Mouse (Mus musculus): ENCODE data around the gene Aoc2. TPM values are rescaled to one million over a fixed set of nuclear protein-coding genes. Genes with fewer than 3 reads are reported as not detected.
"Not testable (repeated sequence)": the region's sequence is repeated elsewhere in the genome, so short reads cannot be mapped to it uniquely, and the experiment has no call there.

The Aoc2 gene
- polyA plus RNA-seq, 1 experiment from 2014 or later: 1.0 TPM

DNA sequence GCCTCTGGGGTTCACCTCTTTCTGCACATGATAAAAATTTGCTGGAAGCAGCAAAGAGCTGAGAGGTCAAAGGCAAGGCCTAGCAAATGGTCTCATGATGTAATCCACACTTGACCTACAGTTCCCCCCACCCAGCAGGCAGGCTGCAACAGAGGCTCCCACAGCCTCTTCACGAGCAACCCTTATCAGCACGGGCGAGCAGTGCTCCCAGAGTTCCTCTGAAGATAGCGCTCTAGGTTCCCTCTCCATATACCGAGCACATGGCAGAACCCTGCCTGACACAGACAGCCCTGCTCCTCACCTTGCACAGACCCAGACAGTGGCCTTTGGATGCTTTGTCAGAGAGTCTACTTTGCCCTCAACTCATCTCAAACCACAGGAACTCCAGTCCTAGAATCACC lies 39.7 kb downstream of the Aoc2 start:
- ATAC-seq (ENCODE audit: insufficient number of reproducible peaks, low FRiP score, low TSS enrichment, low read depth): no peak
- H3K9me3 ChIP-seq: no peaks in the 10 kb centered on the region
- no peak overlapping the region for H3K27ac ChIP-seq
- H3K36me3 ChIP-seq: no peaks in the 10 kb centered on the region
- H3K4me1 ChIP-seq: 0 out of 2 replicates have a peak, but pooled peaks cover 2% of the 10 kb centered on the region
- 73% methylated on average over 5 of the region's 5 CpGs for WGBS
- H3K9ac ChIP-seq: no peak overlapping the region
- H3K27me3 ChIP-seq: no peaks in the 10 kb centered on the region
- H3K4me3 ChIP-seq: no peak overlapping the region
- H3K4me2 ChIP-seq: no peak overlapping the region

DNA sequence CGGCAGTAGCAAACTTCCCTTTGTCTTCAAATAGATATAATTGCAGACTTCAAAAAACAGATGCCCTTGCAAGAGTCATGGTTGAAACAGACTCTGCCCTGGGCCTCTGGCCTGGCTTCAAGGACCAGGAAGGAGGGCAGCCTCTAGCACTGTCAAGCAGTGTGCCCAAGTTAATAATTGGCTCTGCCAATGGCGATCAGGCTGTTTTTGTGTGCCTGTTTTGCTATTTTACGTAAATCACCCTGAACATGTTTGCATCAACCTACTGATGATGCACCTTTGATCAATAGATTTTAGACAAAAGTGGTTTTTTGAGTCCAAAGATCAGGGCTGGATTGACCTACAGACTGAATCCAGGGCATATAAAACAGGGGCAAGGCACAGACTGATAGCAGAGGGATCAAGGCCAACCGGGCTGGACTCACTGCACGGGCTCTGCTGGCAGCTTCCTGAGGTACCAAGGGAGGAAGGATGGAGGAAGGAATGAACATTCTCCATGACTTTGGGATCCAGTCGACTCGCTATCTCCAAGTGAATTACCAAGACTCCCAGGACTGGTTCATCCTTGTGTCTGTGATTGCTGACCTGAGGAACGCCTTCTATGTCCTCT lies 42.6 kb downstream of the Aoc2 start, which contains the start of gene G6pc:
TSS of gene G6pc (plus strand) at position 236 of the 610 bp plus-strand sequence.
- H3K9ac ChIP-seq: no peak within 1 kb of the TSS

DNA sequence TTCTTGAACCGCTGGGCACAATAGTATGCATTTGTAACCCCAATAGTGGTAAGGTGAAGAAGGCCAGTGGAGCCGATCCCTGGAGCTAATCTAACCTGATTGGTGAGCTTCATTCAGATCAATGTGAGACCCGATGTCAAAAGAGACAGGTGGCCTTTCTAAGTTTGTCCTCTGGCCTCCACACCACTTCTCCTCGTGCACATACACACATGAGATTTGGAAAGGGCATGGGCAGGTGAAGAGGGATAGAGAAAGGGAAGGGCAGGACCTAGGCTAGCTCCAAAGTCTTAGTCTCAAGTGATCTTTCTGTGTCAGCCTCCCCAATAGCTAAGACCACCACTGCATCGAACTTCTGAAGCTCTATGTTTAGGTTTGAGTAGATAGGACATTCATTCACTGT lies 45.3 kb downstream of the Aoc2 start:
- Histone ChIP-seq H3K4me2 (no peak overlapping the region), H3K4me1 (no peaks in the 10 kb centered on the region), H3K9me3 (no peaks in the 10 kb centered on the region), H3K4me3 (no peak overlapping the region), H3K27ac (no peak overlapping the region), H3K36me3 (no peaks in the 10 kb centered on the region), H3K27me3 (no peaks in the 10 kb centered on the region), H3K9ac (no peak overlapping the region)
- ATAC-seq (ENCODE audit: insufficient number of reproducible peaks, low FRiP score, low TSS enrichment, low read depth): no peak
- WGBS: 75% methylated on average over 5 of the region's 5 CpGs

More for the DNA sequence above, 42.6 kb downstream of the Aoc2 start, which contains the start of gene G6pc:
- Histone ChIP-seq H3K4me3 (no peak within 1 kb of the TSS), H3K4me2 (no peak within 1 kb of the TSS), H3K27ac (no peak within 1 kb of the TSS), H3K4me1 (no peaks in the 10 kb centered on the region), H3K36me3 (no peaks in the 10 kb centered on the region), H3K9me3 (no peaks in the 10 kb centered on the region), H3K27me3 (no peaks in the 10 kb centered on the region)
- 85% methylated on average over 8 of the region's 8 CpGs for WGBS
- ATAC-seq (ENCODE audit: insufficient number of reproducible peaks, low FRiP score, low TSS enrichment, low read depth): no peak

DNA sequence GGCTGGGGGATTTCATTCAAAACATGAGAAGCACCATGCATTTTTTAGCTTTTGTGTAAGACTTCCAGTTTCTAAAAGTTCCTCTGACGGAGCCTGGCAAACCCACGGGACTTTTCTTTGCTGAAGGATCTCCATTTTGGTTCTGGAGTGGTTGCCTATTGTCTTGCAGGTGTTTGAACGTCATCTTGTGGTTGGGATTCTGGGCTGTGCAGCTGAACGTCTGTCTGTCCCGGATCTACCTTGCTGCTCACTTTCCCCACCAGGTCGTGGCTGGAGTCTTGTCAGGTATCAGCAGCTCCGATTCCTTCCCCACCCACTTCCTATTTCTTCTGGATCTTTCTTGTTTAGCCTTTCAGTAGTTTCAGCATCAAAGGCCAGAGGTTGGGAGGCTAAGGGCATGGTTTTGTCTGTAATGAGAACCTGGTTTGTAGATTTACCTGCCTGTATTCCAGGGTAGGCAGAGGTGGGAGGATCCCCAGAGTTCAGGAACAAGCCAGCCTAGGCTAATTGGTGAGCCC lies 49.6 kb downstream of the Aoc2 start:
- no peak overlapping the region for H3K9ac ChIP-seq
- no peak overlapping the region for H3K4me2 ChIP-seq
- 0 out of 2 replicates have a peak, but pooled peaks cover 3% of the 10 kb centered on the region for H3K27me3 ChIP-seq
- H3K4me1 ChIP-seq: no peaks in the 10 kb centered on the region
- no peaks in the 10 kb centered on the region for H3K9me3 ChIP-seq
- H3K36me3 ChIP-seq: no peaks in the 10 kb centered on the region
- H3K4me3 ChIP-seq: no peak overlapping the region
- WGBS: 64% methylated on average over 7 of the region's 7 CpGs
- H3K27ac ChIP-seq: no peak overlapping the region
- no peak for ATAC-seq (ENCODE audit: insufficient number of reproducible peaks, low FRiP score, low TSS enrichment, low read depth)

DNA sequence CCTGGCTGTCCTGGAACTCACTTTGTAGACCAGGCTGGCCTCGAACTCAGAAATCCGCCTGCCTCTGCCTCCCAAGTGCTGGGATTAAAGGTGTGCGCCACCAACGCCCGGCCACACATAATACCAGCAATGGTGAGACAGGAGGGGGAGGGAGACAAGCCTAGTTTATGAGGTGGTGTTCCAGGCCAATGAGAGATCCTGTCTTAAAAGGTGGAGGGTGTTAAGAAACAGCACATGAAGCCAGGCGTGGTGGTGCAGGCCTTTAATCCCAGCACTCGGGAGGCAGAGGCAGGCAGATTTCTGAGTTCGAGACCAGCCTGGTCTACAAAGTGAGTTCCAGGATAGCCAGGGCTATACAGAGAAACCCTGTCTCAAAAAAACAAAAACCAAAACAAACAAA lies 53.3 kb downstream of the Aoc2 start:
- H3K9me3 ChIP-seq; H3K4me3 ChIP-seq; H3K27ac ChIP-seq; H3K4me1 ChIP-seq; H3K4me2 ChIP-seq; H3K27me3 ChIP-seq; ATAC-seq (ENCODE audit: insufficient number of reproducible peaks, low FRiP score, low TSS enrichment, low read depth); H3K9ac ChIP-seq; H3K36me3 ChIP-seq: not testable (repeated sequence)
- WGBS: 89% methylated on average over 8 of the region's 8 CpGs

DNA sequence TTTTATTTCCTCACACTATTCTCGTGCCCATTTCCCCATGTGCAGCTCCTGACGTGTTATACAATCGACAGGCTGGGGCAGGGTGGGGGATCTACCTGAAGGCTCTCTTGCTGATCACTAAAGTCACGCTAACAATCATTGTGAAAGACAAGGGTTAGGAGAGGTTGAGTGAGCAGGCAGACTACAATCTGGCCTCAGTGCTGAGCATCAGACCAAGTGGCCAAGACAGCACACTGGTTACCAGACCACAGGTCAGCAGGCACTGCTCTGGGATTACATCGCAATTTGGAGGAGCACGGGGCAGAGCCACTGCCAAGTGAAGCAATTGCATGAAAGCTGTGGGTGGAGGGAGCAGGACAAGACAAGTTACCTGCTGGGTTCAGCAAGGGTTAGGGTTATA lies 54.1 kb downstream of the Aoc2 start:
- H3K9ac ChIP-seq: no peak overlapping the region
- no peak for ATAC-seq (ENCODE audit: insufficient number of reproducible peaks, low FRiP score, low TSS enrichment, low read depth)
- 77% methylated on average over 6 of the region's 6 CpGs for WGBS

More for the DNA sequence above, 54.1 kb downstream of the Aoc2 start:
- Histone ChIP-seq H3K9me3 (no peaks in the 10 kb centered on the region), H3K4me1 (no peaks in the 10 kb centered on the region), H3K36me3 (no peaks in the 10 kb centered on the region), H3K4me3 (no peak overlapping the region), H3K4me2 (no peak overlapping the region), H3K27ac (no peak overlapping the region), H3K27me3 (0 out of 2 replicates have a peak, but pooled peaks cover 3% of the 10 kb centered on the region)

Small RNAs within 50 kb of the gene (microRNA-seq; reads per million reads assigned to microRNA genes)
- gene Gm25593: not detected

Other genes with a start within 250 kb of the Aoc2 start
- gene Hsd17b1, start 246.7 kb upstream of the Aoc2 start, polyA plus RNA-seq (2015; fragmentation: Nextera tagmentation; extraction: Ambion mirVana): 0.14 TPM in 1 of 2 replicates, not detected in the other
- 40.3 TPM in 2 replicates for gene Coasy, start 242.5 kb upstream of the Aoc2 start, polyA plus RNA-seq (2015; fragmentation: Nextera tagmentation; extraction: Ambion mirVana)
- gene Mlx, start 237.8 kb upstream of the Aoc2 start, polyA plus RNA-seq (2015; fragmentation: Nextera tagmentation; extraction: Ambion mirVana): 51.7 and 53.8 TPM in 2 replicates
- gene Psmc3ip, start 229.6 kb upstream of the Aoc2 start, polyA plus RNA-seq (2015; fragmentation: Nextera tagmentation; extraction: Ambion mirVana): 27.4 and 28.0 TPM in 2 replicates
- 20.6 and 28.0 TPM in 2 replicates for gene Retreg3, start 205.2 kb upstream of the Aoc2 start, polyA plus RNA-seq (2015; fragmentation: Nextera tagmentation; extraction: Ambion mirVana)
- 62.7 and 65.6 TPM in 2 replicates for gene Tubg1, start 205.1 kb upstream of the Aoc2 start, polyA plus RNA-seq (2015; fragmentation: Nextera tagmentation; extraction: Ambion mirVana)
- 5.7 and 6.8 TPM in 2 replicates for gene Tubg2, start 169.2 kb upstream of the Aoc2 start, polyA plus RNA-seq (2015; fragmentation: Nextera tagmentation; extraction: Ambion mirVana)
- 1.2 and 1.4 TPM in 2 replicates for gene Cntnap1, start 154.5 kb upstream of the Aoc2 start, polyA plus RNA-seq (2015; fragmentation: Nextera tagmentation; extraction: Ambion mirVana)
- 21.7 and 22.1 TPM in 2 replicates for gene Plekhh3, start 153.7 kb upstream of the Aoc2 start, polyA plus RNA-seq (2015; fragmentation: Nextera tagmentation; extraction: Ambion mirVana)
- gene Ccr10, start 149.6 kb upstream of the Aoc2 start, polyA plus RNA-seq (2015; fragmentation: Nextera tagmentation; extraction: Ambion mirVana): 0.14 and 0.36 TPM in 2 replicates
- 15.6 and 17.6 TPM in 2 replicates for gene Ezh1, start 98.6 kb upstream of the Aoc2 start, polyA plus RNA-seq (2015; fragmentation: Nextera tagmentation; extraction: Ambion mirVana)
- gene Ramp2, start 79.0 kb upstream of the Aoc2 start, polyA plus RNA-seq (2015; fragmentation: Nextera tagmentation; extraction: Ambion mirVana): 99.6 and 110 TPM in 2 replicates
- gene Vps25, start 71.4 kb upstream of the Aoc2 start, polyA plus RNA-seq (2015; fragmentation: Nextera tagmentation; extraction: Ambion mirVana): 112 and 120 TPM in 2 replicates
- 7.9 and 9.9 TPM in 2 replicates for gene Wnk4, start 64.5 kb upstream of the Aoc2 start, polyA plus RNA-seq (2015; fragmentation: Nextera tagmentation; extraction: Ambion mirVana)
- 0.70 and 1.3 TPM in 2 replicates for gene Cntd1, start 46.1 kb upstream of the Aoc2 start, polyA plus RNA-seq (2015; fragmentation: Nextera tagmentation; extraction: Ambion mirVana)
- 148 and 154 TPM in 2 replicates for gene Coa3, start 45.9 kb upstream of the Aoc2 start, polyA plus RNA-seq (2015; fragmentation: Nextera tagmentation; extraction: Ambion mirVana)
- 128 and 137 TPM in 2 replicates for gene Becn1, start 22.8 kb upstream of the Aoc2 start, polyA plus RNA-seq (2015; fragmentation: Nextera tagmentation; extraction: Ambion mirVana)
- gene Psme3, start 8.8 kb upstream of the Aoc2 start, polyA plus RNA-seq (2015; fragmentation: Nextera tagmentation; extraction: Ambion mirVana): 116 and 125 TPM in 2 replicates
- 0.90 and 1.5 TPM in 2 replicates for gene Aoc3, start 5.5 kb downstream of the Aoc2 start, polyA plus RNA-seq (2015; fragmentation: Nextera tagmentation; extraction: Ambion mirVana)
- gene G6pc, start 42.5 kb downstream of the Aoc2 start, polyA plus RNA-seq (2015; fragmentation: Nextera tagmentation; extraction: Ambion mirVana): not detected in 2 replicates
- gene Aarsd1, start 92.6 kb downstream of the Aoc2 start, polyA plus RNA-seq (2015; fragmentation: Nextera tagmentation; extraction: Ambion mirVana): 52.6 and 57.2 TPM in 2 replicates
- 11.8 and 18.3 TPM in 2 replicates for gene Gm27029, start 99.7 kb downstream of the Aoc2 start, polyA plus RNA-seq (2015; fragmentation: Nextera tagmentation; extraction: Ambion mirVana)
- 19.3 and 19.5 TPM in 2 replicates for gene Rundc1, start 100.0 kb downstream of the Aoc2 start, polyA plus RNA-seq (2015; fragmentation: Nextera tagmentation; extraction: Ambion mirVana)
- gene Ptges3l, start 100.3 kb downstream of the Aoc2 start, polyA plus RNA-seq (2015; fragmentation: Nextera tagmentation; extraction: Ambion mirVana): 15.5 and 36.1 TPM in 2 replicates
- gene Rpl27, start 117.2 kb downstream of the Aoc2 start, polyA plus RNA-seq (2015; fragmentation: Nextera tagmentation; extraction: Ambion mirVana): 262 and 315 TPM in 2 replicates
- 23.2 and 25.1 TPM in 2 replicates for gene Ifi35, start 123.3 kb downstream of the Aoc2 start, polyA plus RNA-seq (2015; fragmentation: Nextera tagmentation; extraction: Ambion mirVana)
- gene Rnd2, start 139.9 kb downstream of the Aoc2 start, polyA plus RNA-seq (2015; fragmentation: Nextera tagmentation; extraction: Ambion mirVana): 10.3 and 11.9 TPM in 2 replicates
- 78.6 and 81.3 TPM in 2 replicates for gene Vat1, start 141.2 kb downstream of the Aoc2 start, polyA plus RNA-seq (2015; fragmentation: Nextera tagmentation; extraction: Ambion mirVana)
- 7.2 and 8.6 TPM in 2 replicates for gene Brca1, start 226.9 kb downstream of the Aoc2 start, polyA plus RNA-seq (2015; fragmentation: Nextera tagmentation; extraction: Ambion mirVana)
- 72.6 and 74.1 TPM in 2 replicates for gene Nbr1, start 227.1 kb downstream of the Aoc2 start, polyA plus RNA-seq (2015; fragmentation: Nextera tagmentation; extraction: Ambion mirVana)